Mouse (Mus musculus) brain, adult 10 weeks (tissue): ENCODE data around the gene Gm13124. TPM values are rescaled to one million over a fixed set of nuclear protein-coding genes. Genes with fewer than 3 reads are reported as not detected.

Experiments
- polyA plus RNA-seq: library from polyadenylated mRNA; stranded (reverse); fragments of 350-450 nt; fragmentation: Illumina TruSeq; extraction: RNeasy Lipid Tissue Mini Kit (QIAGEN cat#74804); gene quantifications from one replicate; pipeline ENCODE4 v1.2.3, GENCODE M21; 2015; ENCODE audit warnings: low read depth, low replicate concordance

Gm13124 gene
- polyA plus RNA-seq, result not detected

GRCm38 (mm10) chr4:144565034-144565433 lies at the start of gene Gm13124:
TSS of gene Gm13124 (minus strand) at chr4:144565134.

GRCm38 (mm10) chr4:144613407-144613806 lies 48.5 kb upstream of the Gm13124 start, which contains the start of gene Aadacl4:
TSS of gene Aadacl4 (plus strand) at chr4:144613707.

GRCm38 (mm10) chr4:144519522-144519921 lies 45.4 kb downstream of the Gm13124 start, which contains the start of gene 9430007A20Rik:
TSS of gene 9430007A20Rik (plus strand) at chr4:144519822.

Other genes starting within 250 kb of the Gm13124 start
- not detected for gene Gm13128, start 234.9 kb downstream of the Gm13124 start, polyA plus RNA-seq
- gene Gm13119, start 207.2 kb downstream of the Gm13124 start, polyA plus RNA-seq, result not detected
- not detected for gene Pramef20, start 187.2 kb downstream of the Gm13124 start, polyA plus RNA-seq
- gene Pramef12, start 156.7 kb downstream of the Gm13124 start, polyA plus RNA-seq, result not detected
- gene 1700012P22Rik, start 126.4 kb downstream of the Gm13124 start, polyA plus RNA-seq, result not detected
- gene Gm9944, start 111.8 kb downstream of the Gm13124 start, polyA plus RNA-seq, result not detected
- not detected for gene Aadacl3, start 101.4 kb downstream of the Gm13124 start, polyA plus RNA-seq
- not detected for gene 9430007A20Rik, start 45.3 kb downstream of the Gm13124 start, polyA plus RNA-seq
- not detected for gene Aadacl4, start 48.6 kb upstream of the Gm13124 start, polyA plus RNA-seq
- not detected for gene Gm436, start 121.2 kb upstream of the Gm13124 start, polyA plus RNA-seq
- not detected for gene Gm13178, start 156.3 kb upstream of the Gm13124 start, polyA plus RNA-seq
- not detected for gene Gm438, start 221.4 kb upstream of the Gm13124 start, polyA plus RNA-seq